Mouse (Mus musculus): ENCODE data around the gene Cnr2.

DNA sequence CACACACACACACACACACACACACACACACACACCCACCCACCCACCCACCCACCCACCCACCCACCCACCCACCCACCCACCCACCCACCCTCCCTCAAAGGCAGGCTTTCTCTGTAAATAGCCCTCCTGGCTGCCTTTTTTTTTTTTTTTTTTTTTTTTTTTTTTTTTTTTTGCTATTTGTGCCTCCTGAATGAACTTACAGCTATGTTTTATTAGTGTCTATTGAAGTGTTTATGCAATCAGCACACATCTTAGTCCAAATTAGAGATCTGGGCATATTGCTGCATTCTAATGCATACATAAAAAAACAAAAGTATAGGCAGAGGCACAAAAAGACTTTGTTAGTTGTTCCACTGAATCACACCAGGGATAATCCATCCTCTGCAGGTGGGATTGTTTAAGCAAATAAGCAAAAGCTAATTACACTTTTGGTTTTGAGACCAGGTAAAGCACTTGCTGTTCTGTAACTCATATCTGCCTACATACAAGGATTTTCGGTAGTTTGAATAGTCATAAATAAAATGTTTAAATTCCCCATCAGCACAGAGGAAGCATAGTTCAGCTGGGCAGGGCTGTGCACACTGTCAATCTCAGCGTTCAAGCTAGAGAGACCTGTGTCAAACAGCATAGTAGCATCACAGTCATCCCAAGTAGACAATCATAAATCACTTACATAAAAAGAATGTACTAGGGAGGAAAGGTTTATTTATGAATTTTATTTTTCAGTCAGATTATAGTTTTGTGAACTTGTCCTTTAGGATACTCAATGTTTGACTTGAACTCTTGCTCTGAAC lies 24.8 kb upstream of the Cnr2 start:
- TF ChIP-seq CTCF (IDR thresholded peaks at IDR 0.05; ENCODE audit: control insufficient read depth, insufficient read depth, insufficient replicate concordance, low read depth, low read length) (no peak), POLR2A (IDR thresholded peaks at IDR 0.05; ENCODE audit: control insufficient read depth, low read depth, low read length) (no peak)
